Mouse (Mus musculus): ENCODE measurements around the gene Fmnl3.

DNA sequence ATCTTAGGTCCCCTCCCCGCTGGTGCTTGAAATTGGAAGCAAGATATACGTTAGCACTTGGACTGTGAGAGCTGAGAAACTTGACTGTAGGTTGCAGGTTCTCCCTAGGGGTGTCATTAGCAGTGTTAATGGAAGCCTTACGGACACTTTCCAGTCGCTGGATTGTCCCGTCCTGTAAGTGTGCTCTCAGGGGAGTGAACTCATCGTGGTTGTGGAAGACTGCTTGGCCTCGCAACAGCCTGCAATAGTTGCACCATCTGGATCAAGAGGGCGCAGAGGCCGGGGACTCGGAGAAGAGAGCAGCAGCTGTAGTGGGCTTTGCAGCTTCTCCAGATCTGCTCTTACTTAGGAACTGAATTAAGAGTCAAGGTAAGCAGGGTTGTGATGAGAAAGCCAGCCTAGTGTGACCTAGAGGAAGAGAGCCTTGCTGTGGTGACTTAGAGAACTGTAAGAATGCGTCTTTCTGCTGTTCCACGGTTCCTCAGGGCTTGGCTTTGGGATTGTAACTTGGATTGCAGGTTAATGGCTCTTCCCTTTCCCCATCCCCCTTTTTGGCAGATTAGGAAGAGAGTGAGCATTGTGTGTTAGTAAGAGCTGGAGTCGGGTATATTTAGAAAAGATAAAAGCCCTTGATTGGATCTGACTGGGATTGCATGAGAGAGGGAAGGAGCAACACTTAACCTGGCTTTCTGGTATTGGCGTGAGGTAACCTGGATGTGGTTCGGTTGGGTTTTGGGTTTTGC, 29.4 kb upstream of the Fmnl3 start:
- TF ChIP-seq CTCF (IDR thresholded peaks at IDR 0.05; ENCODE audit: extremely low read depth, insufficient read depth, low read length), result no peak
- no peak for TF ChIP-seq POLR2A (IDR thresholded peaks at IDR 0.05; ENCODE audit: extremely low read depth, insufficient read depth, low read length)

All from cortical plate, adult 2 months (tissue).